Mouse (Mus musculus) erythroblast, embryonic 14.5 days (primary cell): Measurements from ENCODE around the gene Hdgf.

Experiments
- GATA1 ChIP-seq: IDR thresholded peaks from 2 replicates; pipeline ENCODE4 v1.6.1; 2012; ENCODE audit warnings: low read length, inconsistent platforms, mixed read lengths
- TAL1 ChIP-seq: IDR thresholded peaks from 3 replicates; pipeline ENCODE4 v1.6.1; 2012; ENCODE audit warnings: low read length, inconsistent platforms, mixed read lengths

GRCm38 (mm10) chr3:87906601-87906980 lies 470 bp downstream of the Hdgf start:
- TF ChIP-seq TAL1 (no peak), GATA1 (no peak)
